Mouse (Mus musculus) megakaryocyte-erythroid progenitor cell, adult 5-6 weeks (primary cell): ENCODE data around the gene Etv3. TPM values are rescaled to one million over a fixed set of nuclear protein-coding genes. Genes with fewer than 3 reads are reported as not detected.
"Not testable (repeated sequence)": the region's sequence is repeated elsewhere in the genome, so short reads cannot be mapped to it uniquely, and the experiment has no call there.

Source experiments
- ATAC-seq: replicated peaks from 2 replicates; pipeline ENCODE4 v1.8.0; 2016; ENCODE audit warnings: mild to moderate bottlenecking, inconsistent platforms; ENCODE audit not compliant: severe bottlenecking, poor library complexity, low FRiP score, low TSS enrichment
- total RNA-seq, 2 experiments: library from RNA; stranded (forward) in 1 of 2; stranded (reverse) in 1 of 2; fragments of 200-1000, 215-1000 nt in 1 of 2; fragments of >200 nt in 1 of 2; fragmentation: Nextera tagmentation in 1 of 2; gene quantifications; 2 replicates each; pipeline ENCODE4 v1.2.3; 2014 to 2017

The Etv3 gene
- total RNA-seq, 2 experiments from 2014 or later, result 8.0 to 8.6 TPM

DNA sequence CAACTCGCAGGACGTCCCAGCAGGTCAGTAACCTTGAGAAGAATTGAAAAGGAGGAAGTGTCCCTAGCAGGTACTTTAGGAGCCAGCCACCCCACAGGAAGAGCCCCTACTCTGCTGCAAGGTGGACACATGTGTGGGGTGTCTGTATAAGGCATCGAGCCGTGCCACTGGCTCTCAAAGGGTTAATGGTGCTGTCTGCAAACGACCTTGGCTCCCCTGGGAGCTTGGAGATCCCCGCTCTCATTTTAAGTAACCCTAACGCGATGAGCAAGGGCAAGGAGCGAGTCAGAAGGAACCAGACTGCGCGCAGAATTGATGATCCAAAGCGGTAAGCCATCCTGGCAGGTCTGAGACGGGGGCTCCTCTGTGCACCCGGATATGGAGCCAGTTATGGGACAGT lies 24.7 kb downstream of the Etv3 start:
- no peak for ATAC-seq

DNA sequence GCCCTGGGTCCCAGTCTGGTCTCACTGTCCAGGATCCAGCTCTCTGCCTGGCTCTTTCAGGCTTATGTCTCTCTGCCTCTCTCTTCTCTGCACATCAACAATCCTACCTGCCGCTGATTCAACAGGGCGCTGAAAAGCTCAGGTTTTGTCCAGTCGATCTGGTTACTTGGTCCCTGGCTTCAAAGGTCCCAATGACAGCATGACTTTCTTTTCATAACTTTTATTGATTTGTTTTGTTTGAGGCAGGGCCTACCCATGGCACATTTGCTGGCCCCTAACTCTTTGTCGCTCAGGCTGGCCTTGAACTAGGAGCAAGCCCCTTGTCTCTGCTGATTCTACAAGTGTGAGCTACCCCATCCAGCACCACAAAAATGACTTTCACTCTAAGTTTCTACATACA lies 27.1 kb downstream of the Etv3 start:
- no peak for ATAC-seq

DNA sequence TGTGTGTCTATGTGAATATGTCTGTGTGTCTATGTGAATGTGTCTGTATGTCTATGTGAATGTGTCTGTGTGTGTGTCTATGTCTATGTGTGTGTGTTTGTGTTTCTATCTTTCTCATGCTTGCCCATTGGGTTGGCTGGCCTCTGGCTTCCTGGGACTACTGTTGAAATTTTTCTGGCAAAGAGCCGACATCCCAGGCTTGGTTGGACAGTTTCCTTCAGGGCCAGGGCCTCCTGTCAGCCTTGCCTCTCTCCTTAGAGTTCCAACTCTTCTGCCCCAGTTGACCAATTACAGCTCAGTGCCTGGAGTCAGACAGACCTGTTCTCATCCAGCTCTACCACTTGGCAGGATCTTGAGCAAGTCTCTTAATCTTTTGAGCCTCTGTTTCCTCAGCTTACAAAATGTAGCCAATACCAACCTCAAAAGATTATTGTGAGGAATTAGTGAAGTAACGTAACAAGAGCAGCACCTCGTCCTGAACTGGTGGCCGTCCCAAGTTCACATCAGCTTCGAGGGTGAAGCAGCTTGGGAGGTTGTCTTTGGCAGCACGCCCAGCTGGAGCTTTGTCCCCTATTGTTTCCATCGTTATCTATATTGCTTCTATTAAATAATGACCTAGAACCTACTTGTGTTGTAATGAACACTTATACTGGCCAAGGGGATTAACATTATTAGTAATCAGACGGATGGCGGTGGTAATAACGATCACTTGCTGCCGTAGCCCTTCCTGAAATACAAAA lies 28.2 kb downstream of the Etv3 start:
- ATAC-seq, result no peak

DNA sequence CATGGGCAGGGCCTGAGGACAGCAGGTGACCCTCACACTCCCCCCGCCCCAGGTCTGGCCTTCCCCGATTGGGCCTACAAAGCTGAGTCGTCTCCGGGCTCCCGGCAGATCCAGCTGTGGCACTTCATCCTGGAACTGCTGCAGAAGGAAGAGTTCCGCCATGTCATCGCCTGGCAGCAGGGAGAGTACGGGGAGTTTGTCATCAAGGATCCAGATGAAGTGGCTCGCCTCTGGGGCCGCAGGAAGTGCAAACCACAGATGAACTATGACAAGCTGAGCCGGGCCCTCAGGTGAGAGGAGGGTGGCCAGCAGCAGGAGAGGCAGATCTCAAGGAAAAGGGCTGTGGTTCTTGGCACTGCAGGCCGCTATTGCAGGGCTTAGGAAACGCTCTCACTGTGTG lies 29.7 kb downstream of the Etv3 start:
- not testable (repeated sequence) for ATAC-seq

DNA sequence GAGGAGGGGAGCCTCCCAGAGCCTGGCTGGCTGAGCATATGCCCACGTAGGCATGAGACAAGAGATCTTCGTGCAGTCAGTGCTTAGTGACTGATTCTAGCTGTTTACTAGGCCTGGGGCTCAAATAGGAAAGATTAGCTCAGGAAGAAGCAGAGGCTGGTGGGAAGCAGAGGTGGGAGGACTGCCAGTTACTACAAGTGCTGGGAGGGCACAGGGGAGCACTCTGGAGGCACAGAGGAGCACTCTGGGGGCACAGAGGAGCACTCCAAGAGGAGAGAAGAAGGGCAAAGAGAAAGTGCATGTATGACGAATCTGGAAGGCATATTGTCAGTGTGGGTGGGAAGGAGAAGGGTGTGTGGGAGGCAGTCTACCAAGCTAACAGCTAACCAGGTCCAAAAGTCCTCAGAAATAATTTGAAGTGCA lies 30.9 kb downstream of the Etv3 start:
- ATAC-seq, result no peak

DNA sequence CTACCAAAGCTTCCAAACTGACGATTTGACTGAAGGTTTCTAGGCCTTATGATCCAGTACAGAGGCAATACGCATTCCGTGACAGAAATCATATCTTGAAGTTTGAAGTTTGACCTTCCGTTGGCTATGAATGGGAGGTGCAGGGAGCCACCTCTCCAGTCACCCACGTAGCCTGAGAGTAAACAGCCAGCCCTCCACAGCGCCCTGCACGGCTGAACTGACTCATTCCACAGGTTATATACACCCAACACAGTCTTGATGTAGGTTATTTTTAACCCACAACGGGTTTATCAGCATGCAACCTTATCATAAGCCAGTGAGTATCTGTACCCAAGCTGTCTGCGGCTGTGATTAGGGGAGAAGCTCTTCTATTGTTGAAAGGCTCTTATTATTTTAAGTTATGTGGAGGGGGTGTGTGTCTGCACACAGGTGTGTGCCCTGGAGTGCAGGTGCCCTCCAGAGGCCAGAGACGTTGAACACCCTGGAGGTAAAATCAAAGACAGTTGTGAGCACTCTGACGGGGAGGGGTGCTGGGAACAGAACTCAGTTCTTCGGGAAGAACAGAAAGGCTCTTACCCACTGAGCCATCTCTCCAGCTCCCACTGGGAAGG lies 31.6 kb downstream of the Etv3 start:
- ATAC-seq, result no peak

DNA sequence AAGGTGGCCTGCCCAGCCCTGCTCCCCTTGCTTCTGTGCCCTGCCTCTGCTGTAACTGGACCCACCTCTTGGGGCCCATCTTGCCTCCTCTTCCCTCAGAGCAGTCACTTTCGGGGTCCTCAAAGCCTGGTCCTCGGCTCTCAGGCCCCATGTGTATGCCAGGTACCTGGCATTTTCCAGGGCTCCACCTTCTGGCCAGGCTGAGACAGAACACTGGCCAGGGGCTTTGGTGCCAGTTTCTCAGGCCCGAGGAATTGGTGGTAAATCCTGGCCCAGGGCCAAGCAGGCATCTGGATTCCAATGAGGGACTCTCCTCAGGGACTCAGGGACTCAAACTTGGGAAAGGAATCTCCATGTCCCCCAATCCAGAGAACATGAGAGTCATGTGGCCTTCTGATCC lies 34.9 kb downstream of the Etv3 start:
- no peak for ATAC-seq

DNA sequence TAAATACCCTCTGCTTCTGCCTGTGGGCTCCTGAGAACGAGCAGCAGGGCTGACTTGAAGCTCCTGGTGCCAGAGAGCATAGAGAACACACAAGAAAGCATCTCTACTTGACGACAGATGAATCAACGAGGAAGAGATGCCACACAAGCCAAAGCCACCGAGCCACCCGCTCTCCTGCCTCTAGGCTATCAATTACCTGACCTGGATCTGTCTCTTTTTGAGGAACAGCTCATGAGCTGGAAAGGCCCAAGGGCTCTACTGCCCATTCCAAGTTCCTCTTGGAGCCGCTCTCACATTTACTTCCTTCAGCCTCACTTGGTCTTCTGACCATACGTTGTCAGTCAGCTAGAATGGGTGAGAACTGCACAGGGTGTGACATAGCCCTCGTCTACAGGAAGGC lies 36.2 kb downstream of the Etv3 start:
- ATAC-seq, result no peak; the same call in 1 of the 2 replicates

DNA sequence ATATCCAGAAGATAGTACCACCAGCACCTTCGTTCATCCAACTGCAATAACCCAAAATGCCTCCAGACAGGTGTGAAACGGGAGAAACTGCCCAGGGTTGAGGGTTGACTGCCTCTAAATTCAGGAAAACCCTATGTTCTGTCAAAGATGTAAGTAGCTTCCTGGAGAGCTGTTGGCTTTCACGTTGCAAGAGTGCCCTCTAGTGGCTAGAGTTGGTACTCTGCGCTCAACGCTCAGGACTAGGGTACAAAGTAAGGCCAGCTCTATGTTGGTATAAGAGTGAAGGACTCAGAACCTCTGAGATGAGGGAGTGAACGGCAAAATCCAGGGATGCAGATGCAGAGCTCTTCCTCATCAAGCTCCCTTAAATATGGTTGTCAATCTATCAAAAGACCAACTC lies 37.2 kb downstream of the Etv3 start:
- ATAC-seq, result peak; percentile 80

DNA sequence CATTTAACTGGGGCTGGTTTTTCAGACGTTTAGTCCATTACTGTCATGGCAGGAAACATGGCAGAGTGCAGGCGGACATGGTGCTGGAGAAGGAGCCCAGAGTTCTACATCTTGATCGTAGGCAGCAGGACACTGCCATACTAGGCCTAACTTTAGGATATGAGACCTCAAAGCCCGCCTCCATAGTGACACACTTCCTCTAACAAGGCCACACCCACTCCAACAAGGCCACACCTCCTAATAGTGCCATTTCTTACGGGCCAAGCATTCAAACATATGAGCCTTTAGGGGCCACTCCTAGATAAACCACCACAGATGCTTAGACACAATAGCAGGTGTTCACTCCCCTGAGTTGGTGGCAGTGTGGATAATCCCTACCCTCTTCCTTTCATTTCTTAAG lies 38.3 kb downstream of the Etv3 start:
- no peak for ATAC-seq

DNA sequence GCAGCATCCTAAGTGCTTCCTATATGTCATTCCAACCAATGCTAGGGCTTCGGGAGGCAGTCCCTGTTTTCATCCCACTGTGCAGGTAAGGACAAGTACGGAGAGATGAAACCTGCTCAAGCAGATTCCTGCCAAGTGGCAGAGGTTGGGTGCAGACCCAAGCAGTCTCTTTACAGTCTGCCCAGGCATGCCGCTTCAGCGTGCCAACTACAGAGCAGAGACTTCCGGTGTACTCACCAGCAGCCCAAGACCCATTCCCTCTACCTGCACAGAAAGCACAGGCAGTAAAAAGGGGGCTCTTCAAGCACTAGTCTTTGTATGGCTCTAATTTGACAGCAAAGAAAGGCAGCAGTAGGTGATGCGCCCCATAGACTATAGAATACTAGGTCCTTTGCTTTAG lies 40.4 kb downstream of the Etv3 start:
- no peak for ATAC-seq

DNA sequence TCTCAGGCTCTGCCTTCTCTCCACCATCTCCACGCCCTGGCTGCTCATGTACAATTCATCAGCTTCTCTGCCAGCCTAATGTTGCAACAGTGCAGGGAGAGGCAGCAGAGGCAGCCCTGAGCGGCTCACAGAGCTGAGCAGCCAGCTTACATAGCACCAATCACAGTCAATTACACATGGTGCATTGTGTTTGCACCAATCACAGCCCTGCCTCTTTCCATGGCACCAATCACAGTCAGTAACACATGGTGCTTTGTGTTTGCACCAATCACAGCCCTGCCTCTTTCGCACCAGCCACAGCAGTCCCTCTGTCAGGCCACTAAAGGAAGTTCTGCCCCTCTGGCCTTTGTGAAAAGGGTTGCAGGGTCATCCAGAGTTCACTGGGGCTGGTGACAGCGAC lies 40.9 kb downstream of the Etv3 start:
- ATAC-seq, result peak; percentile 42

DNA sequence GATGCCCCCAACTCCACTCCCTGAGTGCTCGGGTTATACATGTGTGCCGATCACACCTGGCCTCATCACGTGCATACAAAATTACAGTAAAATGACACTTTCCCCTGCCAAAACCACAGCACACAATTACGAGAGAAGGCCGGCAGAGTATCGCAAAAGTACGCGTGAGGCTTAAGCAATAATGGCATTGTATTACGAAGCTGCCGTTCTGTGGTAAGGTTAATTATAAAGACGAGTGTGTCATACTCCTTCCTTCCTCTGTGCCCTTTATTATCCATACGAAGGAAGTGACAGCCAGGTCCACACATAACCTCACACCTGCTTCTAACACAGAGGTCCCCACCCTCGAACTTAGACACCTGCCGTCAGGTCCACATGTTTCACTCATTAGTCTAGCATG lies 42.3 kb downstream of the Etv3 start:
- no peak for ATAC-seq

DNA sequence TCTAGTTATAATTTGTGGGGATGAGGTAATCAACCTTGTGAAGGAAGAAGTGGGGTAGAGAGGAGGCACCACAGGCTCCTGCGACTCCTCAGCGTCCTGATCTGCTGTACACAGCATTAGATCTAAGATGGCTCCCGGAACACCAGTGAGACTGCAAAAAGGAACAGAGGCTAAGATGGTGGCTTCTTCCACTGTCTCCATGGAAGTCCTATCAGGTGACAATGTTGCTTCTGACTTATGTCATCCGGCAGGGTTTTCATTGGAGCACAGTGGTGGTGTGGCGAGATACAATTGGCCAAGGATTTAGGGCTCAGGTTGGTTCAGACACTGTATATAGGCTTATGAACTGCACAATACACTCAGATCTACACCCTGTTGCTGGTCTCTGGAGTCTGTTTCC lies 43.5 kb downstream of the Etv3 start:
- ATAC-seq, result no peak

DNA sequence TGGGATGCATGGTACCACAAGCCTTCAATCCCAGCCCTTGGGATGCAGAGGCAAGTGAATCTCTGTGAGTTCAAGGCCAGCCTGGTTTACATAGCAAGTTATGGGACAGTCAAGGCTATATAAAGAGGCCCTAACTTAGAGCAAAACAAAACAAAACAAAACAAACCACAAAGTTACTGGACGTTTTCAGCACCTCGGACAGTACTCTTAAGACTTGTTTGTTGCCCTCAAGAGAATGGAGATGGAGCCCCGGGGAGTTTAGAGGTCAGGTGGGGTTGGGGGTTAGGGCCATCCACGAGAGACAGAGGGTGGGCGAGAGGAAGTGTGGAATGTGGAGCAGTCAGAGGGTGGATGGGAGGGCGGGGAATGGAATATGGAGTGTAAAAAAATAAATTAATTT lies 50.6 kb downstream of the Etv3 start:
- ATAC-seq, result no peak

DNA sequence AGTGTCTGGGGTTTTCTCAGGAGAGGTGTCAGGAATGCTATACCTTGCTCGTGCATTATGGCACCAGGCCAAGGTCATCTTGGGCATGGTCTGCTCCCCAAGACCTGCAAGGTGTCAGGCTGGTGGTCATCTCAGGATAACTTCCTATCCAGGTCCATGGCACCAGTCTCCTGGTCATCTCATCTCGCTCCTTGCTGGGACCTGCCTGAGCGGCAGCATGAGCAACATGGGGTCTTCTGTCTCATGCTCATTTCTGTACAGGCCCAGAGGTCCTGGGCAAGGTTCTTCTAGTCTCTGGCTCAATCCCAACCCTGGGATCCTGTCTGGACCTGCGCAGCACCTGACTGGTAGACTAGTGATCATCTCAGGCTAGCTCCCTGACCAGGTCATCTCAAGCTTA lies 57.1 kb downstream of the Etv3 start:
- no peak for ATAC-seq

Other genes starting within 250 kb of the Etv3 start
- not detected in 2 replicates for gene Cd5l, start 167.5 kb upstream of the Etv3 start, total RNA-seq (2014; fragmentation: Nextera tagmentation)
- 0.27 TPM in 1 of 2 replicates, not detected in the other for gene Cd5l, start 167.5 kb upstream of the Etv3 start, total RNA-seq (2017)
- 0.35 and 2.3 TPM in 2 replicates for gene Fcrl1, start 149.0 kb upstream of the Etv3 start, total RNA-seq (2014; fragmentation: Nextera tagmentation)
- not detected in 2 replicates for gene Fcrl1, start 149.0 kb upstream of the Etv3 start, total RNA-seq (2017)
- gene Fcrl5, start 89.6 kb upstream of the Etv3 start, total RNA-seq (2014; fragmentation: Nextera tagmentation), result not detected in 2 replicates
- not detected in 2 replicates for gene Fcrl5, start 89.6 kb upstream of the Etv3 start, total RNA-seq (2017)
- 4.7 and 5.3 TPM in 2 replicates for gene Arhgef11, start 92.2 kb downstream of the Etv3 start, total RNA-seq (2014; fragmentation: Nextera tagmentation)
- gene Arhgef11, start 92.2 kb downstream of the Etv3 start, total RNA-seq (2017), result 1.9 and 2.1 TPM in 2 replicates
- not detected in 2 replicates for gene Lrrc71, start 223.2 kb downstream of the Etv3 start, total RNA-seq (2014; fragmentation: Nextera tagmentation)
- gene Lrrc71, start 223.2 kb downstream of the Etv3 start, total RNA-seq (2017), result 0.23 TPM in 1 of 2 replicates, not detected in the other